Mouse (Mus musculus): Measurements from ENCODE around the gene Tet1.
"Not testable (repeated sequence)": the region's sequence is repeated elsewhere in the genome, so short reads cannot be mapped to it uniquely, and the experiment has no call there.

The Tet1 gene

GRCm38 (mm10) chr10:62908896-62909295 lies at the start of gene Tet1:
Gene Tet1 (minus strand): TSS chr10:62908996.
- DNase-seq, result not testable (repeated sequence)

- DNase-seq, result no peak
These were observed 39.8 kb upstream of the Tet1 start for GRCm38 (mm10) chr10:62948551-62948950.

GRCm38 (mm10) chr10:62946738-62947471 lies 38.1 kb upstream of the Tet1 start, which contains the start of gene Dna2:
Gene Dna2 (plus strand): TSS chr10:62947026.
- peak; percentile 70 for DNase-seq

GRCm38 (mm10) chr10:62944975-62945580 lies 36.3 kb upstream of the Tet1 start:
- DNase-seq, result no peak

- DNase-seq, result no peak
These were observed 23.6 kb upstream of the Tet1 start for GRCm38 (mm10) chr10:62932381-62932780.

GRCm38 (mm10) chr10:62924096-62924635 lies 15.4 kb upstream of the Tet1 start:
- DNase-seq, result no peak

- no peak for DNase-seq
These were observed 12.0 kb upstream of the Tet1 start for GRCm38 (mm10) chr10:62920766-62921156.

- peak; percentile 92 to 93 for DNase-seq
These were observed 11.3 kb upstream of the Tet1 start, which contains the start of gene Slc25a16 for GRCm38 (mm10) chr10:62919925-62920765. Gene Slc25a16 (plus strand): TSS chr10:62920633.

- DNase-seq, result no peak
These were observed 10.2 kb upstream of the Tet1 start for GRCm38 (mm10) chr10:62918985-62919384.

GRCm38 (mm10) chr10:62911120-62911519 lies 2.3 kb upstream of the Tet1 start:
- no peak for DNase-seq

GRCm38 (mm10) chr10:62906336-62906735 lies 2.5 kb downstream of the Tet1 start:
- DNase-seq, result no peak

- DNase-seq, result no peak
These were observed 6.0 kb downstream of the Tet1 start for GRCm38 (mm10) chr10:62902829-62903228.

GRCm38 (mm10) chr10:62901826-62902225 lies 7.0 kb downstream of the Tet1 start:
- no peak for DNase-seq

- no peak for DNase-seq
These were observed 8.7 kb downstream of the Tet1 start for GRCm38 (mm10) chr10:62900144-62900543.

- DNase-seq, result no peak
These were observed 10.7 kb downstream of the Tet1 start for GRCm38 (mm10) chr10:62898061-62898460.

- no peak for DNase-seq
These were observed 11.4 kb downstream of the Tet1 start for GRCm38 (mm10) chr10:62897437-62897836.

- no peak for DNase-seq
These were observed 12.0 kb downstream of the Tet1 start for GRCm38 (mm10) chr10:62896774-62897173.

- no peak for DNase-seq
These were observed 12.8 kb downstream of the Tet1 start for GRCm38 (mm10) chr10:62896035-62896434.

- DNase-seq, result no peak
These were observed 13.4 kb downstream of the Tet1 start for GRCm38 (mm10) chr10:62895386-62895785.

GRCm38 (mm10) chr10:62894447-62894846 lies 14.3 kb downstream of the Tet1 start:
- DNase-seq, result no peak

- no peak for DNase-seq
These were observed 15.4 kb downstream of the Tet1 start for GRCm38 (mm10) chr10:62893356-62893884.

GRCm38 (mm10) chr10:62892549-62893232 lies 16.1 kb downstream of the Tet1 start:
- no peak for DNase-seq
